Mouse (Mus musculus) hindbrain, postnatal 0 days (tissue): ENCODE data around the gene Rab4a. TPM values are rescaled to one million over a fixed set of nuclear protein-coding genes. Genes with fewer than 3 reads are reported as not detected.

ENCODE experiments used
- ATAC-seq: fragments of 200-750 bp; cut with Nextera tagmentation; 2 replicates; pipeline ENCODE4 v1.8.0; 2017; ENCODE audit warnings: mild to moderate bottlenecking, moderate TSS enrichment, moderate library complexity
- DNase-seq: peaks from one replicate; pipeline ENCODE4 v3.0.0-alpha.2; 2015; ENCODE audit warnings: low spot score
- H3K27ac ChIP-seq: fragments of 300-500 bp; sonication (generic); 2 replicates; pipeline ENCODE4 v1.5.1; 2014; ENCODE audit warnings: mild to moderate bottlenecking
- H3K27me3 ChIP-seq: fragments of 300-500 bp; sonication (generic); 2 replicates; pipeline ENCODE4 v1.6.1; 2014; ENCODE audit warnings: low read length, mixed read lengths; ENCODE audit not compliant: insufficient read depth
- H3K36me3 ChIP-seq: fragments of 300-500 bp; sonication (generic); 2 replicates; pipeline ENCODE4 v1.6.1; 2014; ENCODE audit warnings: low read length, mixed read lengths; ENCODE audit not compliant: insufficient read depth
- H3K4me1 ChIP-seq: fragments of 300-500 bp; sonication (generic); 2 replicates; pipeline ENCODE4 v1.6.1; 2014; ENCODE audit warnings: antibody characterized with exemption, low read length, mixed read lengths; ENCODE audit not compliant: insufficient read depth
- H3K4me2 ChIP-seq: fragments of 300-500 bp; sonication (generic); 2 replicates; pipeline ENCODE4 v1.6.1; 2014; ENCODE audit warnings: low read depth, mild to moderate bottlenecking, low read length, moderate library complexity, mixed read lengths
- H3K4me3 ChIP-seq: fragments of 300-500 bp; sonication (generic); 2 replicates; pipeline ENCODE4 v1.5.1; 2014; ENCODE audit warnings: low read length
- H3K9ac ChIP-seq: fragments of 300-500 bp; sonication (generic); replicated peaks from 2 replicates; pipeline ENCODE4 v1.6.1; 2014; ENCODE audit warnings: mild to moderate bottlenecking, low read length, moderate library complexity, mixed read lengths
- H3K9me3 ChIP-seq: fragments of 300-500 bp; sonication (generic); 2 replicates; pipeline ENCODE4 v1.6.1; 2016; ENCODE audit warnings: low read length, mixed read lengths
- CTCF ChIP-seq: IDR thresholded peaks from 2 replicates; pipeline ENCODE4 v1.5.1; 2016; ENCODE audit warnings: antibody characterized with exemption, control low read depth, low read depth
- WGBS: fragments of 180-500 bp; shearing (Covaris S2); extraction: QIAGEN DNeasy Blood & Tissue Kit; methylation state at CpG from one replicate; pipeline ENCODE4 v1.1.7; 2014; 5-methylcytosine and 5-hydroxymethylcytosine counted together
- polyA plus RNA-seq: library from polyadenylated mRNA; unstranded; fragments of >200 nt; fragmentation: Nextera tagmentation; extraction: Ambion mirVana; gene quantifications from 2 replicates; pipeline ENCODE4 v1.2.1, GENCODE M21; 2015
- total RNA-seq: library from RNA; depleted of rRNA; stranded (reverse); fragments of >200 nt; gene quantifications from 2 replicates; pipeline ENCODE4 v1.2.3, GENCODE M21; 2014

Gene Rab4a
- total and polyA plus RNA-seq, 2 experiments from 2014 or later: 46.3 to 96.8 TPM

DNA sequence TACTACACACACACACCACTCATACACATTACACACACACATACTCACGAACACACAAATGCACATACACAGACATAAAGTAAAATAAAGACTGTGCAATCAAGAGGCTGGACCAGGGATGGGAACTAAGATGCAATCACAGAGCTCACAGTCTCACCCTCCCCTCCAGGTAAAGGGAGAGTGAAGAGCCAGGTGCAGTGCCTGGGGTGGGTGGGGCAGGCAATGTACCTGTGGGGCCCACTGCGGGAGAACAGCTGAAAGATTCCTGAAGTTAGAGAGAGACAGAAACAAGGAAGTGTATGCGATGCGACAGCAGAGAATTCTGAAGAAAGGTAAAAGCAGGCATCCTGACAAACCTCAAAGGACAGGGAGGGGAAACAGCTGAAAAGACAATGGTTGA is 11.0 kb upstream of the Rab4a start:
- H3K36me3 ChIP-seq: no peaks in the 10 kb centered on the region
- DNase-seq (no peak), ATAC-seq (no peak)
- WGBS: 86% methylated on average over 4 of the region's 4 CpGs
- no peaks in the 10 kb centered on the region for H3K27me3 ChIP-seq
- TF ChIP-seq CTCF: no peak
- H3K4me3 ChIP-seq: no peak overlapping the region
- no peaks in the 10 kb centered on the region for H3K9me3 ChIP-seq
- no peak overlapping the region for H3K4me2 ChIP-seq
- no peak overlapping the region for H3K27ac ChIP-seq
- no peak overlapping the region for H3K9ac ChIP-seq
- no peaks in the 10 kb centered on the region for H3K4me1 ChIP-seq

DNA sequence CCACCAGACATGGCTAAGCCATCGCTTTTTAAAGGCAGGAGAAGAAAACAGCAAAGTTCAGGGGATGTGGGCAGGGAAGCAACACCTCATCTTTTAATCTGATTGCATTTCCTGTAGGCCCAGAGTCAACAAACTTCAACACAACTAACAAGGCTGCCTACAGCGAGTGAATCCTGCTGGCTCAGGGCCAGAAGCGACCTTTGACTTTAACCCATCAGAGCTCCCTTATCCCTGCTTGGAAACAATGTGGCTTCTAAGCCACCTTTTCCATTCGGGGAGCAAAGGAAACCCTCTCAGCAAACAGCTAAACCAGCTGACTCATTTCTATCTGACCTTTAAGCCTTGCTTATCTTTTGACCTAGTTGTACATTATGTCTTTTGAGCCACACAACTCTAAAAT is 9.0 kb upstream of the Rab4a start:
- no peak for TF ChIP-seq CTCF
- H3K27ac ChIP-seq: no peak overlapping the region
- WGBS: 60% methylated on average over 4 of the region's 4 CpGs
- no peaks in the 10 kb centered on the region for H3K9me3 ChIP-seq
- ATAC-seq (no peak), DNase-seq (no peak)
- H3K4me3 ChIP-seq: no peak overlapping the region
- no peak overlapping the region for H3K9ac ChIP-seq
- no peaks in the 10 kb centered on the region for H3K27me3 ChIP-seq
- no peaks in the 10 kb centered on the region for H3K36me3 ChIP-seq
- H3K4me1 ChIP-seq: no peaks in the 10 kb centered on the region
- H3K4me2 ChIP-seq: no peak overlapping the region

DNA sequence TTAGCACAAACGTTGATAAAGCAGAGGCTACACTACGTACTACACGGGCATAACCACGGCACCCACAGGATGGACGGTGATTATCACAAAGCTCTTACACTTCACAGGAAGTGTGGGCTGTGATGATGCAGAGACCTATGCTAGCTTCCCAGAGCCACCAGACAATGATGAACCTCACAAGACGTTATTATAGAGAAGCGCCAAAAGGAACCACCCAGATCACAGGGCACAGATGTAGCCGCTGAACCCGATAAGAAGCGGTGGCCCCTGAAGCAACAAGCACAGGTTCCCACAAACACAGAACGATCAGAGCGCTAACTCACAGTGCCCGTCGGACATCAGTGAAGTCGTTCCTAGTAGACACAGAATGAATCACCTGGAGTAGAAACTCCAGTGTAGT is 7.9 kb upstream of the Rab4a start:
- Histone ChIP-seq H3K9me3 (no peaks in the 10 kb centered on the region), H3K27ac (no peak overlapping the region), H3K36me3 (no peaks in the 10 kb centered on the region), H3K4me2 (no peak overlapping the region), H3K4me1 (no peaks in the 10 kb centered on the region), H3K4me3 (no peak overlapping the region), H3K9ac (no peak overlapping the region), H3K27me3 (no peaks in the 10 kb centered on the region)
- TF ChIP-seq CTCF: no peak
- 93% methylated on average over 15 of the region's 15 CpGs for WGBS
- DNase-seq (no peak), ATAC-seq (no peak)

DNA sequence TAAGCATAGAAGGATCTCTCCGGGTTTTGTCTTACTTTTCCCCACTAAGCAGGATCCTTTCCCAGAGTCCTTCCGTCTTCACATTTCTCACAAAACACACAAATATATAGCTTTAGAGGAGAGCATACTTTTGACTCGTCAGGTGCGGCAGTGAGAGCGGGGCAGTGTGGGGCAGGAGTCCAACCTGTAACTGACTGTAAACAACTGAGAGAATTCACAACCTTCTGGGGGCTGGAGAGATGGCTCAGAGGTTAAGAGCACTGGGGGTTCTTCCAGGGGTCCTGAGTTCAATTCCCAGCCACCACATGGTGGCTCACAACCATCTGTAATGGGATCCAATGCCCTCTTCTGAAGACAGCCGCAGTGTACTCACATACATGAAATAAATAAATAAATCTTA is 6.4 kb upstream of the Rab4a start:
- no peak for ATAC-seq

DNA sequence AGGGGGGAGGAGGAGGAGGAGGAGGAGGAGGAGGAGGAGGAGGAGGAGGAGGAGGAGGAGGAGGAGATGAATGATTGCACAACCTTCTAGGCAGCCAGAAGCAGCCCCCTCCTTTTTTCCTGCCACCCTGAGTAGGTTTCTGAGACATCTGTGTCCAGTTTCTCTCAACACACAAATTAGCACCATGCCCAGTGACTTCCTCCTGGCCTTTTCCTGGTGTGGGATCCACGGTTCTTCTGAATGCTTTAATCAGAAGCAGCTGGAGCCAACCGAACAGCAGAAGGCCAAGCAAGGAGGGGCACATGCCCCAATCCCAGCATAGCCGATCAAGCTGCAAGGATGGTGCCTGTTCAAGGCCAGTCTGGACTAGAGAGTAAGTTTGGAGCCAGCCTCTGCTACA is 5.9 kb upstream of the Rab4a start:
- no peak for ATAC-seq

More for the DNA sequence above, 6.4 kb upstream of the Rab4a start:
- WGBS: 84% methylated on average over 6 of the region's 6 CpGs
- Histone ChIP-seq H3K27me3 (no peaks in the 10 kb centered on the region), H3K36me3 (no peaks in the 10 kb centered on the region), H3K27ac (no peak overlapping the region), H3K9me3 (no peaks in the 10 kb centered on the region), H3K4me1 (no peaks in the 10 kb centered on the region), H3K4me3 (no peak overlapping the region), H3K4me2 (no peak overlapping the region), H3K9ac (no peak overlapping the region)
- TF ChIP-seq CTCF: no peak
- DNase-seq: no peak

DNA sequence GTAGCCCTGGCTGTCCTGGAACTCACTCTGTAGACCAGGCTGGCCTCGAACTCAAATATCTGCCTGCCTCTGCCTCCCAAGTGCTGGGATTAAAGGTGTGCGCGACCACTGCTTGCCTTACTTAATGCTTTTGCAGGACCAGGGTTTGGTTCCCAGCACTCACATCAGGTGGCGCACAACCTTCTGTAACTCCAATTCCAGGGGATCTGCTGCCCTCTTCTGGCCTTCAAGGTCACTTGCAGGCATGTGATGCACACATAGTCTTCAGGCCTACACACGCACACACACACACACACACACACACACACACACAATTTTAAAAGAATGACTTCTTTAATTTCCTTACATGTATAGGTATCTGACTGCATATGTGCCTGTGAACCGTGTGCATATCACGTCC is 4.9 kb upstream of the Rab4a start:
- TF ChIP-seq CTCF: no peak
- Histone ChIP-seq H3K9me3 (no peaks in the 10 kb centered on the region), H3K4me2 (no peak overlapping the region), H3K4me3 (no peak overlapping the region), H3K27ac (no peak overlapping the region), H3K36me3 (no peaks in the 10 kb centered on the region), H3K27me3 (no peaks in the 10 kb centered on the region), H3K4me1 (no peaks in the 10 kb centered on the region), H3K9ac (no peak overlapping the region)
- ATAC-seq (no peak), DNase-seq (no peak)
- 90% methylated on average over 7 of the region's 7 CpGs for WGBS

More for the DNA sequence above, 5.9 kb upstream of the Rab4a start:
- H3K36me3 ChIP-seq: no peaks in the 10 kb centered on the region
- no peaks in the 10 kb centered on the region for H3K9me3 ChIP-seq
- H3K4me3 ChIP-seq: no peak overlapping the region
- 43% methylated on average over 3 of the region's 3 CpGs for WGBS
- no peaks in the 10 kb centered on the region for H3K4me1 ChIP-seq
- H3K9ac ChIP-seq: no peak overlapping the region
- no peak overlapping the region for H3K27ac ChIP-seq
- H3K4me2 ChIP-seq: no peak overlapping the region
- H3K27me3 ChIP-seq: no peaks in the 10 kb centered on the region
- no peak for DNase-seq
- no peak for TF ChIP-seq CTCF

DNA sequence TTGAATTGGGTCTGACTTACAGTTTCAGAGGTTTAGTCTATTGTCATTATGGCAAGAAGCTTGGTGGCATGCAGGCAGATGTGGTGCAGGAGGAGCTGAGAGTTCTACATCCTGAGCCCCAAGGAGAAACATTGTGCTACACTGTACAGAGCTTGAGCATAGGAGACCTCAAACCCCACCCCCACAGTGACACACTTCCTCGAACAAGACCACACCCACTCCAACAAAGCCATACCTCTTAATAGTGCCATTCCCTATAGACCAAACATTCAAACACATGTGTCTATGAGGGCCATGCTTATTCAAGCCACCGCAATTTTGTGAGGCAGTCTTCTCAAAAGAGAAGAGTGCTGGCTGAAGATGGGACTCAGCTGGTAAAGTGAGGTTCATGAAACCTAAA is 4.2 kb upstream of the Rab4a start:
- TF ChIP-seq CTCF: no peak
- Histone ChIP-seq H3K27ac (no peak overlapping the region), H3K27me3 (no peaks in the 10 kb centered on the region), H3K4me1 (peaks cover 1% of the 10 kb centered on the region; the same call in 1 of the 2 replicates), H3K4me3 (no peak overlapping the region), H3K36me3 (no peaks in the 10 kb centered on the region), H3K9ac (no peak overlapping the region), H3K4me2 (no peak overlapping the region), H3K9me3 (no peaks in the 10 kb centered on the region)
- no peak for ATAC-seq
- no peak for DNase-seq
- 89% methylated on average over 2 of the region's 2 CpGs for WGBS
